Mouse (Mus musculus) myocyte (in vitro differentiated cells): Measurements from ENCODE around the gene Galnt14.

ENCODE experiments used
- CEBPB ChIP-seq: IDR thresholded peaks from 2 replicates; pipeline ENCODE4 v1.6.1; 2011; ENCODE audit warnings: mild to moderate bottlenecking, moderate library complexity; ENCODE audit not compliant: poor library complexity, insufficient read depth, severe bottlenecking
- E2F4 ChIP-seq: IDR thresholded peaks from one replicate; pipeline ENCODE4 v1.6.1; 2011; ENCODE audit warnings: mild to moderate bottlenecking, control low read depth, moderate library complexity; ENCODE audit not compliant: insufficient read depth
- MAX ChIP-seq: IDR thresholded peaks from one replicate; pipeline ENCODE4 v1.6.1; 2011; ENCODE audit warnings: low read depth, mild to moderate bottlenecking, control low read depth
- MYOD1 ChIP-seq, 3 experiments: IDR thresholded peaks; one replicate each; pipeline ENCODE4 v1.6.1; 2011; ENCODE audit warnings: control low read depth in 2 of 3, low read depth in 2 of 3, mild to moderate bottlenecking in 2 of 3, moderate library complexity in 1 of 3; ENCODE audit not compliant: insufficient read length in 2 of 3, control insufficient read depth in 1 of 3
- MYOG ChIP-seq, 3 experiments: IDR thresholded peaks; one replicate each; pipeline ENCODE4 v1.6.1; 2011; ENCODE audit warnings: control low read depth in 2 of 3, low read depth in 2 of 3, mild to moderate bottlenecking in 2 of 3; ENCODE audit not compliant: insufficient read length in 2 of 3, control insufficient read depth in 1 of 3, insufficient read depth in 1 of 3
- POLR2A ChIP-seq: IDR thresholded peaks from one replicate; pipeline ENCODE4 v1.6.1; 2011; ENCODE audit warnings: low read depth, mild to moderate bottlenecking, control low read depth, moderate library complexity; ENCODE audit not compliant: insufficient read length
- POLR2AphosphoS2 ChIP-seq: IDR thresholded peaks from one replicate; pipeline ENCODE4 v1.6.1; 2011; ENCODE audit warnings: low read depth, control low read depth; ENCODE audit not compliant: insufficient read length
- SRF ChIP-seq: IDR thresholded peaks from one replicate; pipeline ENCODE4 v1.6.1; 2011; ENCODE audit warnings: low read depth; ENCODE audit not compliant: control insufficient read depth, insufficient read length
- TCF12 ChIP-seq: IDR thresholded peaks from one replicate; pipeline ENCODE4 v1.6.1; 2011; ENCODE audit warnings: mild to moderate bottlenecking, control low read depth; ENCODE audit not compliant: poor library complexity, insufficient read depth, severe bottlenecking
- TCF3 ChIP-seq: IDR thresholded peaks from one replicate; pipeline ENCODE4 v1.6.1; 2011; ENCODE audit warnings: low read depth, control low read depth; ENCODE audit not compliant: insufficient read length
- USF1 ChIP-seq: IDR thresholded peaks from one replicate; pipeline ENCODE4 v1.6.1; 2011; ENCODE audit warnings: low read depth, mild to moderate bottlenecking, control low read depth, moderate library complexity

DNA sequence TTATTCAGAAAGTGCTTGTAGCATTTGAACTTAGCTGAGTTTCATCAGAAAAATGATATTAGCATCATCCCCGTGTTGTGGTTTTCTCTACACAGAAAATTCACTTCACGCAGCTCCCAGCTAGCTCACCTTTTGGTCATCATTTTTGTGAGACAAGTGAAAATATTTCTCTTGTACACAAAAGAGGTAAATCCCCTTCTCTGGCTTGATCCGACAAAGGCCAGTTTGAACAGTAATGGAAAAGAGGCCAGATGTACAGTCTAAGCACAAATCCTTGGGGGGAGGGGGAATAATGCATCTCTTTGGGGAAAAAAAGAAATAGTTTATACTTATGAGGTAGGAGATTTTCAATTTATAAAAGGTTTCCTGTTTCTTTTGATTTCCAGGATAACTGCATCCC, 6.4 kb upstream of the Galnt14 start:
- TF ChIP-seq MAX (no peak), POLR2A (no peak), USF1 (no peak), CEBPB (no peak), MYOG (IDR thresholded peaks at IDR 0.05; ENCODE audit: control insufficient read depth in 1 of 3, insufficient read depth in 1 of 3, insufficient read length in 2 of 3, low read depth in 2 of 3) (no peak), TCF12 (no peak), E2F4 (no peak), POLR2AphosphoS2 (no peak), MYOD1 (IDR thresholded peaks at IDR 0.05; ENCODE audit: control insufficient read depth in 1 of 3, insufficient read length in 2 of 3, low read depth in 2 of 3) (no peak), TCF3 (no peak), SRF (no peak)
